Mouse (Mus musculus) bone marrow macrophage, adult 2 months (primary cell): ENCODE data around the gene Mcrip1.

Source experiments
- CTCF ChIP-seq: IDR thresholded peaks from 2 replicates; pipeline ENCODE4 v1.5.1; 2012; ENCODE audit warnings: low read depth, mild to moderate bottlenecking, low read length, moderate library complexity
- POLR2A ChIP-seq: IDR thresholded peaks from 2 replicates; pipeline ENCODE4 v1.6.1; 2012; ENCODE audit warnings: mild to moderate bottlenecking, low read depth, low read length, borderline replicate concordance

- TF ChIP-seq CTCF (no peak), POLR2A (no peak)
Measured at GRCm38 (mm10) chr11:120535804-120536203, 13.7 kb downstream of the Mcrip1 start.
